Mouse (Mus musculus): ENCODE results near the gene Samd5.

DNA sequence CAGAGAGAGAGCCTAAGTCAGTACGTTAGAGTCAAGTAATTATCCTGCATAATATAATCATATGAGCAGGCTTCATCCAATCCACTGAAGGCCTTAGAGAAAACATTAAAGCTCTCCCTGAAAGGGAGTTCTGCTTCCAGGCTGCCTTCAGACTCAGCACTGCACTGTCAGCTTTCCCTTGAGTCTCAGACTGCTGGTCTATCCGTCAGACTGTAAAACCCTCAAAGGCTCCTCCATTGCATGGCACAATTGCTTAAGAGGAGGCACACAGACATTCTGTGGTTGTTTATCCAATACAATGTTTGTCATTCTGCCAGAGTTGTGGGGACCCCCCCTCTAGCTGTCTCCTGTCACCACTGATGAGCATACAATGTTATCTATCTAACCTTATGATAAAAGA lies 26.5 kb downstream of the Samd5 start:
- TF ChIP-seq POLR2A (IDR thresholded peaks at IDR 0.05; ENCODE audit: low read depth, low read length) (no peak), CTCF (IDR thresholded peaks at IDR 0.05; ENCODE audit: extremely low read depth, insufficient read depth, insufficient read length, insufficient replicate concordance) (no peak)
